Mouse (Mus musculus) urinary bladder, adult 2 months (tissue): ENCODE measurements around the gene Ptprg. TPM values are rescaled to one million over a fixed set of nuclear protein-coding genes. Genes with fewer than 3 reads are reported as not detected.
"Not testable (repeated sequence)": the region's sequence is repeated elsewhere in the genome, so short reads cannot be mapped to it uniquely, and the experiment has no call there.

Experiments
- DNase-seq: peaks from one replicate; pipeline ENCODE4 v3.0.0; 2022; ENCODE audit warnings: low spot score
- polyA plus RNA-seq: library from polyadenylated mRNA; depleted of rRNA; stranded (reverse); fragments of >200 nt; gene quantifications from 2 replicates; pipeline ENCODE4 v1.2.3, GENCODE M21; 2012

Gene Ptprg
- polyA plus RNA-seq, 1 experiment = 11.6 TPM

DNA sequence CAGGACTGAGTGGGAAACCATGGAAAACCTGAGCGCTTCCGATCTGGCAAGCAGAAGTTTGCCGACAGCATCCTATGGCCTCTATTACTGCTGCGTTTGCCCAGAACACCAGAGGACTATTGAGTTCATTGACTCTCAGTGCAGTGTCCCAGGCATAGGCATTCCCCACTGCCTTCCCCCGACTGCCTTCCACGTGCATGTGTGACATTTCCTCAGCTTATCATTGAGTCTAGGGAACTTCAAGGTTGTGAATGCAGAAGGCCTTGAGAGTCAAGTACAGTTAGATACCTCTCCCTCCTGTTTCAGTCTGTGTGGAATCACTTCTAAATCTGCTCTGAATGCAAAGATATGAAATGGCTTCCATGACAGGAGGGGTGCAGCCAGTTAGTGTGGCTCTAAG lies 488.2 kb downstream of the Ptprg start:
- DNase-seq = no peak

GRCm38 (mm10) chr14:12046226-12046882 lies 493.0 kb downstream of the Ptprg start:
- no peak for DNase-seq

DNA sequence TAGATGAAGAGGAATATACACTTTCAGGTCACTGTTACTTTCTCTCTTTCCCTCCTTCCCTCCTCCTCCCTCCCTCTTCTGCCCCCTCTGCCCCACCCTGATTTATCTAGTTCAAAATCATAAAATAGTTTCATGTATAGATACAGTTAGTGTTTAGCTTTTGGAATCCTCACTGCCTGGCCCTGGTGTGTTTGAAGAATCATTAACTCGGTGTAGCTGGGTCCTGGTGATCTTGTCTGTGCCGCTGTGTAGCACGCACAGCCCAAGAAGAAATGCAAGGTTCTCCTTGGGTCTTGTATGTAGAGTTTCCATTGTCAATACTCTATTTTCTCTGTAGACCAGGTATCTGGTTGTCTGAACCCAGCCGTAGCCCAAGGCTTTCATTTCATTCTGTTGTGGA lies 494.3 kb downstream of the Ptprg start:
- DNase-seq = no peak

DNA sequence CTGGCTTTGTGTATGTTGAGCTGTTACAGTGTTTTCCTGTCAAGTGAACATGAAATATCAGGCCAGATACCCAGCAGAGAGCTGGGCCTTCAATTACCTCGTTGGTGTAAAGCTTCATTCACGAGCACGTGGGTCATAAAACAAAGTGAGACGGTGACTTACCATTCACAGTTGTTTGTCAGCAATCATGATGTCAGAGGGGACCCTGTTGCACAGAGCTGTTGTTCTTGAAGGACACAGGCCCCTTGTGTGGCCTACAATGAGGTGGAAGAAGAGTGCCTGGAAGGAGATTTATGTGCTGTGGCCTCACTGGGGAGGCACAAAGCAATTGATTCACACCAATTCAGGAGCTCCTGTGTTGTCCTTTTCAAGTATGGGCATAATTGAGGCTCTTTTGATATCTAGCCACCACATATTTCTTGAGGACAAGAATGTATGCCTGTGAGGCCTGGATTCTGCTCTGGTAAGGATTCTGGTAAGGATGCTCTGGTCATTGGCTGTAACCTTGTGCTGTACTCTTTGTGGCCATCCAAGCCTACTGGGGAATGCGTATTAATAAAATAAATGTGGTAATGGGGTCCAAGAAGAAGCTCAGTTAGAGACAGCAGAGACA lies 503.7 kb downstream of the Ptprg start:
- DNase-seq = no peak

DNA sequence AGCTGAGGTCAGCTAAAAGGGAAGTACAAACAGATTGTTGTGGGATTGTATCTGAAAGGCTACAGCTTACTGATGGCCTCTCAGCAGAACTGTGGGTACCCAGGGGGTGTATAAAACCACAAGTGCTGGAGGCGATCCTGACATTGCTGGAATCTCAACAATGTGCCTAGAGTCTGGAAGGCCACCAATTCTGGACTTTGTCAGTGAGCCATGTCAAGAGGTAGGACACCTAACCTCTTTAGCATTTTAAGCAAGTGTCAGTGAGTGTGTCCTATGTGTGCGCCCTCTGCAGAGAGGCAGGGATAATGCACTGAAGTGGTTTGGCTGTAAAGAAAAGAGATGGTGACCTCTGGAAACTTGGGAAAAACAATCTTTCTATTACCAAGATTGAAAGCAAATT lies 504.5 kb downstream of the Ptprg start:
- no peak for DNase-seq

DNA sequence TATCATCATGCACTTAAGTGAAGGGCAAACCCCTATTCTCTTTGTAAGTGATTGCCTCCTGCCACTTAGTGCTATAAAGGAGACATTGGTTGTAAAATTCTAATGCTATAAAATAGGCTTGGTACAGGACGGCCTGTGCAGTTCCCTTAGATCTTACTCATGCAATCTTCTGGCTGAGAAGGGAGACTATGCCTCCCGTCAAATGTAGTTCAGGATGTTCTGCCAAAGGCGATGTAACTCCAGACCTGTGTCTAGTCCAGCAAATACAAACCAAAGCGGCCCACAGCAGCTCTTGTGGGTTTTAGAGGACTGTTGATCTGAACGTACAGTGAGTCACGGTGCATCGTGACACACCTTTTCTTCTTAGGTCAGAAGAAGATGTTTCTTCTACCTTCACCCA lies 505.8 kb downstream of the Ptprg start:
- DNase-seq = no peak

DNA sequence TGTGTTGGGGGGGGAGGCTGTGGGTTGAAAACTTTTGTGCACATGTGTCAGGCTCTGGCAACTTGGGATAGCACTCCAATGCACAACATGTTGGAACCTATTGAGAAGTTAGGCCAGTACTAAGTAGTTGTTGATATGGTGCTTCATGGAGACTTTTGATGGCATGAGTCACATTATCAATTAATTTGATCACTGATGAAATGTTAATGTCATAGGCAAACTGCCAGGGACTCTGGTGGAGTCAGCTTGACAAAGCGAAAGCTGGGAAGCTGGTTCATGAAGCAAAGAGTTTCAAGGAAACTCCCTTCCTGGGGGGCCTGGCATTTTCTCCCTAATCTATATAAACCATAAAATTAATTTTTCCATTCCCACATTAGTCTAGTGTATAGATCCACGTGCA lies 508.0 kb downstream of the Ptprg start:
- DNase-seq = not testable (repeated sequence)

GRCm38 (mm10) chr14:12062628-12063360 lies 509.5 kb downstream of the Ptprg start:
- no peak for DNase-seq

GRCm38 (mm10) chr14:12065001-12065400 lies 511.7 kb downstream of the Ptprg start:
- no peak for DNase-seq

GRCm38 (mm10) chr14:12065736-12066135 lies 512.4 kb downstream of the Ptprg start:
- DNase-seq = no peak

GRCm38 (mm10) chr14:12069707-12070106 lies 516.4 kb downstream of the Ptprg start:
- no peak for DNase-seq

- no peak for DNase-seq
Measured at GRCm38 (mm10) chr14:12070361-12070760, 517.0 kb downstream of the Ptprg start.

DNA sequence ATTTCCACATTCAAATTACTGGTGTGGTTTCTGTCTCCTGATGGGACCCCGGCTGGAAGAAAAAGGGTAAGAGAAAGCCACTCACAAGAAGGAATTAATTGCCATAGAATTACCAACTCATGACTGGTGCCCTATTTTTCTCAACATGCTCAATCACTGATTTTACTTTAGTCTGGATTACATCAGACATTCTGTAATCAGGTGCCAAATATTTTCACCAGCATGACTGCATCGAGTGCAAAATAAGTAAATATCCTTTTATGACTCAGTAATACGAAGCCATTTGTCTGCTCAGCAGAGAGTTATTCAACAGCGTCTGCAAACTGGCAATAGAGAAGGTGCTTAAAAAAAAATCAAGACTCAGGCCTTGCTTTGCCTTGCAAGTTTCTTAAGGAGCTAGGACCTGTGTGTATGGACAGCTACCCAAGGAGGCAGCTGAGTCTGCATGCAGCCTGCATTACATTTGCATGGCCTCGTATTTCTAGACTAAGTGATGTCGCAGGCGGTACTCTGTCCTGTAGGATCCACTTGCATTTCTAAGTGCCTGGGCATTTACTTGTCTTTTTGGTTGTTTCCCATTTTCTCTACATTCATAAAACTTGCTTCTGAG lies 517.6 kb downstream of the Ptprg start:
- no peak for DNase-seq

DNA sequence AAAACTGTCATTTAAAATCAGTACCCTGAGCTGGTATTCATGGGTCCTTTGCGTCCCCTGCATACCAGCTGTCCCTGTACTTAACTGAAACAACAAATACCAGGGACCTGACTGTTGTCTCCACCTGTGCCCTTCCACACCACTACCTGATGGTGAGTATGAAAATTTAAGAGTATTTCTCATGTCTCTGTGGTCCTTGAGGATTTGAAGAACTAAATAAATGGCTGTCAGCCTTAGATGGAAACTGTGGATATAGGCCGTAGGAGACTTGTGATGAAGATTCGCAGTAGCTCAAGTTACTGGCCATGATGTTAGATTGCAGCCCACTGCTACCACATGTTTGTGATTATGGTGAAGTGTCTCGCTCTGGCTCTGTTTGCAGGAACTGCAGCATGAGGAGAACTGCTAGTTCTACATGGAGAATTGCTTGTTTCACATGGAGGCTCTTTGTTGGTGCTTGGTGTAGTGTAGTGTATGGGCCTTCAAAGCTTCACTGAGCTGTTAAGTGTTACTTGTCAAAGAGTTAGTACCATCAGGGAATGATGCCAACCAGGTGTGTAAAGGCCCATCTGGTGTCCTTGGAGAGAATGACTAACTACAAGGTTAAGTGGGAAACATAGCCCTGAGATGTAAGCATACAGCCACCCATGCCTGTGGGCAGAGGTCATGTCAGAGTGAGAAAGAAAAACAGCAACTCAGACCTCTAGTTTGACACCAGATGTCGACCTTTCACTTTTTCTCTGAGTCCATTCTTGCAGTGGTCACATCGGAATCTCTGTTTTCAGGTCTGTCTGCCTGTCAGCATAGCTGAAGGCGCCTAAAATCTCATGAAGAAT lies 518.9 kb downstream of the Ptprg start:
- no peak for DNase-seq

DNA sequence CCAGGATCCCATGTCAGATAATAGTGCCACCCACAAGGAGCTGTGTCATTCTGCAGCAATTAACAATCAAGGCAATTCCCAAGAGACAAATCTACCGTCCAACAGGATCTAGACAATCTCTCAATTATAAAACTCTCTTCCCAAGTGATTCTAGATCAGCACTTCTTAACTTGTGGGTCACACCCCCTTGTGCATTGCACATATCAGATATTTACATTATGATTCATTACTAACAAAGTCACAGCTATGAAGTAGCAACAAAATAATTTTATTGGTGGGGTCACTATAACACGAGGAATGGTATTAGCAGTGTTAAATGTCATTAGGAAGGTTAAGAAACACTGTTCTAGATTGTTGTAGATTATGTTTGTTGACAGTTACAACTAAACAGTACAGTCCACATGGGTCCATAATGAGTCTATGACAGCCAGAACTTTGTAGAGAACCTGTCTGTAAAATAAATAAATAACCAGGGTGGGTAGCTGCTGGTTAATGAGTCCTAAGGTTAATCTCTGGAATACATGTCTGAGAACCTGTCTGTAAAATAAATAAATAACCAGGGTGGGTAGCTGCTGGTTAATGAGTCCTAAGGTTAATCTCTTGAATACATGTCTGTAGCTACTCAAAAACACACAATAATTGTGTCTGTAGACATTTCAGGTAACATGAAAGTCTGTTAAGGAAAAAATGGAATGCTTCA lies 520.2 kb downstream of the Ptprg start:
- no peak for DNase-seq

GRCm38 (mm10) chr14:12077193-12077592 lies 523.9 kb downstream of the Ptprg start:
- DNase-seq = no peak

GRCm38 (mm10) chr14:12079250-12079649 lies 525.9 kb downstream of the Ptprg start:
- DNase-seq = no peak

DNA sequence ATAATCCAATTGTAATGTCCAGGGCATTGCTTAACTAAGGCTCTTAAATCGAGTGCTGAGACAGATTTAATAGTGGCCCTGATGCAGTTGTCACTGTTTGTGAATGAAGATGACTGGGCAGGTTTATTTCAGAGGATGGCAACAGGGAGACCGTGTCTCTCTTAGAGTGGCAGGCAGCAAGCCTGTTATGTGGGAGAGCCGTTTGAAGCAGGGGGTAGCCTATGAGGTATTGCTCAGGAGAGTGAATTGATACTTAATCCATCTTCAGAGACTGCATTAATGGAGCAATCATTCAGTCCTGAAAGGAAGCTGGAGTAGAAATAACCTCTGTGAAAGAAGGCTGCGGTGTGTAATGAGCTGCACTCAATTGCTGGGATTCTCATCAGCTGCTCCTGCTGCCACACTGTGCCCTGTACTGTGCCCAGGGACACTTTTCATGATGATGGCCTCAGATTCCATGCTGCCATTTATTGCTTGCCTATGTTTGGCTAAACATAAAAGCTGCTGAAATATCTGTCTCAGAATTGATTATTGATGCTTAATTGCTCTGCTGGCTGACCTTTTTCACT lies 526.6 kb downstream of the Ptprg start:
- DNase-seq = no peak

- DNase-seq = no peak
Measured at GRCm38 (mm10) chr14:12082131-12082921, 529.0 kb downstream of the Ptprg start.

- no peak for DNase-seq
Measured at GRCm38 (mm10) chr14:12084076-12084475, 530.7 kb downstream of the Ptprg start.
